Mouse (Mus musculus) embryonic facial prominence, embryonic 12.5 days (tissue): Measurements from ENCODE around the gene Acad10. TPM values are rescaled to one million over a fixed set of nuclear protein-coding genes. Genes with fewer than 3 reads are reported as not detected.
A peak's percentile ranks its signal among the peaks of the same experiment; 100 is the strongest.
"Not testable (repeated sequence)": the region's sequence is repeated elsewhere in the genome, so short reads cannot be mapped to it uniquely, and the experiment has no call there.

Source experiments
- ATAC-seq: fragments of 200-750 bp; cut with Nextera tagmentation; 2 replicates; pipeline ENCODE4 v1.8.0; 2017; ENCODE audit not compliant: insufficient number of reproducible peaks, insufficient read depth, low FRiP score, low TSS enrichment
- H3K27ac ChIP-seq: fragments of 300-500 bp; sonication (generic); 2 replicates; pipeline ENCODE4 v1.5.1; 2016; ENCODE audit warnings: mild to moderate bottlenecking
- H3K27me3 ChIP-seq: fragments of 300-500 bp; sonication (generic); 2 replicates; pipeline ENCODE4 v1.6.1; 2016; ENCODE audit warnings: mild to moderate bottlenecking, moderate library complexity
- H3K36me3 ChIP-seq: fragments of 300-500 bp; sonication (generic); 2 replicates; pipeline ENCODE4 v1.6.1; 2016; ENCODE audit warnings: mild to moderate bottlenecking
- H3K4me1 ChIP-seq: fragments of 300-500 bp; sonication (generic); 2 replicates; pipeline ENCODE4 v1.6.1; 2016
- H3K4me2 ChIP-seq: fragments of 300-500 bp; sonication (generic); replicated peaks from 2 replicates; pipeline ENCODE4 v1.6.1; 2016; ENCODE audit warnings: mild to moderate bottlenecking, moderate library complexity
- H3K4me3 ChIP-seq: fragments of 300-500 bp; sonication (generic); 2 replicates; pipeline ENCODE4 v1.5.1; 2016; ENCODE audit warnings: mild to moderate bottlenecking
- H3K9ac ChIP-seq: fragments of 300-500 bp; sonication (generic); 2 replicates; pipeline ENCODE4 v1.6.1; 2016; ENCODE audit warnings: mild to moderate bottlenecking, moderate library complexity
- H3K9me3 ChIP-seq: fragments of 300-500 bp; sonication (generic); 2 replicates; pipeline ENCODE4 v1.6.1; 2016; ENCODE audit warnings: mild to moderate bottlenecking, moderate library complexity
- WGBS: fragments of 180-500 bp; shearing (Covaris S2); methylation state at CpG from one replicate; pipeline ENCODE4 v1.1.7; 2016; 5-methylcytosine and 5-hydroxymethylcytosine counted together
- polyA plus RNA-seq: library from polyadenylated mRNA; unstranded; fragments of >200 nt; fragmentation: Nextera tagmentation; extraction: Ambion mirVana; gene quantifications from 2 replicates; pipeline ENCODE4 v1.2.1, GENCODE M21; 2016

The Acad10 gene
- polyA plus RNA-seq = 1.6 and 2.2 TPM in 2 replicates

- H3K36me3 ChIP-seq = peaks cover 20% of the 10 kb centered on the region
- H3K4me2 ChIP-seq = peak within 1 kb of the TSS; percentile 67
- peak within 1 kb of the TSS; percentile 58 for H3K27ac ChIP-seq
- peaks cover 12% of the 10 kb centered on the region for H3K4me1 ChIP-seq
- no peaks in the 10 kb centered on the region for H3K27me3 ChIP-seq
- peak within 1 kb of the TSS; percentile 86 for H3K4me3 ChIP-seq
- 2% methylated on average over 70 of the region's 85 CpGs for WGBS
- H3K9me3 ChIP-seq = no peaks in the 10 kb centered on the region
- H3K9ac ChIP-seq = peak within 1 kb of the TSS; percentile 77
- peak; percentile 84 for ATAC-seq
Observed at GRCm38 (mm10) chr5:121660059-121660896, at the start of gene Acad10, which contains the start of gene Brap. Gene Acad10, minus strand, starts transcription at chr5:121660514. Gene Brap, plus strand, starts transcription at chr5:121660563.

- H3K9me3 ChIP-seq = no peaks in the 10 kb centered on the region
- H3K9ac ChIP-seq = no peak overlapping the region
- no peak overlapping the region for H3K27ac ChIP-seq
- no peaks in the 10 kb centered on the region for H3K27me3 ChIP-seq
- peak overlapping the region; percentile 19 for H3K4me3 ChIP-seq
- H3K4me1 ChIP-seq = peaks cover 11% of the 10 kb centered on the region
- 8% methylated on average over 20 of the region's 20 CpGs for WGBS
- H3K4me2 ChIP-seq = peak overlapping the region; percentile 38
- no peaks in the 10 kb centered on the region for H3K36me3 ChIP-seq
- 0 out of 2 replicates have a peak, but pooled peaks have one; percentile 41 for ATAC-seq
Observed at GRCm38 (mm10) chr5:121704512-121705248, 44.4 kb upstream of the Acad10 start.

- Histone ChIP-seq H3K27ac (no peak overlapping the region), H3K9me3 (no peaks in the 10 kb centered on the region), H3K4me1 (peaks cover 11% of the 10 kb centered on the region), H3K27me3 (no peaks in the 10 kb centered on the region), H3K9ac (no peak overlapping the region), H3K4me3 (no peak overlapping the region), H3K4me2 (no peak overlapping the region), H3K36me3 (no peaks in the 10 kb centered on the region)
- WGBS = 65% methylated on average over 1 of the region's 1 CpGs
- no peak for ATAC-seq
Observed at GRCm38 (mm10) chr5:121703341-121703740, 43.0 kb upstream of the Acad10 start.

- Histone ChIP-seq H3K9ac (no peak overlapping the region), H3K4me1 (peaks cover 11% of the 10 kb centered on the region), H3K27ac (no peak overlapping the region), H3K4me2 (no peak overlapping the region), H3K27me3 (no peaks in the 10 kb centered on the region), H3K4me3 (no peak overlapping the region), H3K36me3 (no peaks in the 10 kb centered on the region), H3K9me3 (no peaks in the 10 kb centered on the region)
- WGBS = 57% methylated on average over 8 of the region's 8 CpGs
- no peak for ATAC-seq
Observed at GRCm38 (mm10) chr5:121701111-121701769, 40.9 kb upstream of the Acad10 start.

- H3K27me3 ChIP-seq = no peaks in the 10 kb centered on the region
- no peak overlapping the region for H3K27ac ChIP-seq
- 20% methylated on average over 11 of the region's 11 CpGs for WGBS
- no peaks in the 10 kb centered on the region for H3K9me3 ChIP-seq
- no peak for ATAC-seq
- no peak overlapping the region for H3K9ac ChIP-seq
- H3K4me1 ChIP-seq = peaks cover 11% of the 10 kb centered on the region
- H3K36me3 ChIP-seq = no peaks in the 10 kb centered on the region
- H3K4me3 ChIP-seq = no peak overlapping the region
- no peak overlapping the region for H3K4me2 ChIP-seq
Observed at GRCm38 (mm10) chr5:121700496-121700895, 40.2 kb upstream of the Acad10 start.

- Histone ChIP-seq H3K9me3 (no peaks in the 10 kb centered on the region), H3K4me3 (no peak overlapping the region), H3K36me3 (no peaks in the 10 kb centered on the region), H3K9ac (no peak overlapping the region), H3K27me3 (no peaks in the 10 kb centered on the region), H3K27ac (no peak overlapping the region), H3K4me2 (no peak overlapping the region), H3K4me1 (peaks cover 7% of the 10 kb centered on the region)
- ATAC-seq = no peak
- WGBS = 45% methylated on average over 5 of the region's 5 CpGs
Observed at GRCm38 (mm10) chr5:121699891-121700290, 39.6 kb upstream of the Acad10 start.

- Histone ChIP-seq H3K4me3 (no peak overlapping the region), H3K4me1 (no peaks in the 10 kb centered on the region), H3K9me3 (no peaks in the 10 kb centered on the region), H3K9ac (no peak overlapping the region), H3K4me2 (no peak overlapping the region), H3K27ac (no peak overlapping the region), H3K36me3 (no peaks in the 10 kb centered on the region), H3K27me3 (no peaks in the 10 kb centered on the region)
- no peak for ATAC-seq
- 35% methylated on average over 6 of the region's 6 CpGs for WGBS
Observed at GRCm38 (mm10) chr5:121696761-121697160, 36.4 kb upstream of the Acad10 start.

- H3K4me1 ChIP-seq = no peaks in the 10 kb centered on the region
- no peak for ATAC-seq
- 71% methylated on average over 4 of the region's 4 CpGs for WGBS
- H3K9ac ChIP-seq = no peak overlapping the region
- H3K4me3 ChIP-seq = no peak overlapping the region
- no peak overlapping the region for H3K4me2 ChIP-seq
- no peaks in the 10 kb centered on the region for H3K27me3 ChIP-seq
- H3K27ac ChIP-seq = no peak overlapping the region
- H3K36me3 ChIP-seq = no peaks in the 10 kb centered on the region
- H3K9me3 ChIP-seq = no peaks in the 10 kb centered on the region
Observed at GRCm38 (mm10) chr5:121692897-121693296, 32.6 kb upstream of the Acad10 start.

GRCm38 (mm10) chr5:121691436-121691835, 31.1 kb upstream of the Acad10 start:
- 91% methylated on average over 7 of the region's 7 CpGs for WGBS
- H3K4me3 ChIP-seq, H3K4me1 ChIP-seq, H3K9me3 ChIP-seq, H3K27me3 ChIP-seq, H3K4me2 ChIP-seq, H3K27ac ChIP-seq, H3K9ac ChIP-seq, ATAC-seq: not testable (repeated sequence)
- peaks cover 11% of the 10 kb centered on the region for H3K36me3 ChIP-seq

- no peak for ATAC-seq
Observed at GRCm38 (mm10) chr5:121690482-121691211, 30.3 kb upstream of the Acad10 start.

More at GRCm38 (mm10) chr5:121690482-121691211, 30.3 kb upstream of the Acad10 start:
- Histone ChIP-seq H3K27ac (no peak overlapping the region), H3K9ac (no peak overlapping the region), H3K9me3 (no peaks in the 10 kb centered on the region), H3K4me2 (no peak overlapping the region), H3K27me3 (no peaks in the 10 kb centered on the region), H3K4me1 (no peaks in the 10 kb centered on the region), H3K4me3 (no peak overlapping the region), H3K36me3 (peaks cover 18% of the 10 kb centered on the region)
- WGBS = 80% methylated on average over 7 of the region's 7 CpGs
